Mouse (Mus musculus): ENCODE results near the gene Desi1.

- TF ChIP-seq EP300 (IDR thresholded peaks at IDR 0.05; ENCODE audit: low read depth) = no peak
- TF ChIP-seq CTCF (IDR thresholded peaks at IDR 0.05; ENCODE audit: low read depth) = no peak
Measured at GRCm38 (mm10) chr15:81952310-81952709, 81.4 kb downstream of the Desi1 start.
